Mouse (Mus musculus): Measurements from ENCODE around the gene Fubp1. TPM values are rescaled to one million over a fixed set of nuclear protein-coding genes. Genes with fewer than 3 reads are reported as not detected.
A peak's percentile ranks its signal among the peaks of the same experiment; 100 is the strongest.

Gene Fubp1
- polyA plus RNA-seq, 1 experiment from 2014 or later = 37.1 TPM

DNA sequence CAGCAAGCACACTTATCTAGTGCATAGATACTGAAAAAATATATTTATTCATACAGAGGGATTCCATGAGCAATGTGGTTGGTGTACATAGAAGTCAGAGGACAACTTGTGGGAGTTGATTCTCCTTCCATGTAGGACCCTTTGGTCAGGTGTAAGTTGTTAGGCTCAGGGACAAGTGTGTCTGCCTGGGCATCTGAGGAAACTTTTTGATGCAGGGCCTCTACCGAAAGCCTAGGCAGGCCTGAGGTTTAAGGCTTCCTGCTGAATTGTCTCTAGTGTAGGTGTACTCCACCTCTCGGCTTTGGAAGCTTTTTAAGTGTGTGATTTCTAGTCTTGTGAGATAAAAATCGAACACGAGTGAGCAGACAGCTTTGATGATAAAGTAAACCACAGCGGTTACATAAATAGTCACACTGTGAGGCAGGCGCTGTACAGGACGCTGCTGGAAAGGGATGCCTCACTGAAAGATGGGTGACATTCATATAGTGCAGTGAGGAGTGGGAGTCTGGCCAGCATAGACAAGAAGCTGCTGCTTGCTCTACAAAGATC lies 1.6 kb downstream of the Fubp1 start:
- TF ChIP-seq CTCF (IDR thresholded peaks at IDR 0.05; ENCODE audit: low read depth) (no peak), EP300 (IDR thresholded peaks at IDR 0.05; ENCODE audit: low read depth) (no peak)
- peak overlapping the region; percentile 93 for H3K4me3 ChIP-seq (ENCODE audit: low read depth, low read length)
- H3K27me3 ChIP-seq (ENCODE audit: insufficient read depth, low read length) = no peaks in the 10 kb centered on the region
- WGBS (ENCODE audit: insufficient replicate concordance) = 1% methylated on average over 7 of the region's 7 CpGs
- 0 out of 2 replicates have a peak overlapping the region, but pooled peaks have one; percentile 32 for H3K27ac ChIP-seq (ENCODE audit: low read depth)
- peaks cover 12% of the 10 kb centered on the region; the same call in 1 of the 2 replicates for H3K36me3 ChIP-seq (replicated peaks; ENCODE audit: insufficient read depth, low read length)
- DNase-seq = peak; percentile 18
- H3K9ac ChIP-seq (replicated peaks) = peak overlapping the region; percentile 97
- H3K4me2 ChIP-seq (ENCODE audit: low read depth, low read length) = peak overlapping the region; percentile 88
- H3K9me3 ChIP-seq (ENCODE audit: low read length) = no peaks in the 10 kb centered on the region
- no peak for ATAC-seq
- H3K4me1 ChIP-seq (ENCODE audit: insufficient read depth) = peaks cover 23% of the 10 kb centered on the region

DNA sequence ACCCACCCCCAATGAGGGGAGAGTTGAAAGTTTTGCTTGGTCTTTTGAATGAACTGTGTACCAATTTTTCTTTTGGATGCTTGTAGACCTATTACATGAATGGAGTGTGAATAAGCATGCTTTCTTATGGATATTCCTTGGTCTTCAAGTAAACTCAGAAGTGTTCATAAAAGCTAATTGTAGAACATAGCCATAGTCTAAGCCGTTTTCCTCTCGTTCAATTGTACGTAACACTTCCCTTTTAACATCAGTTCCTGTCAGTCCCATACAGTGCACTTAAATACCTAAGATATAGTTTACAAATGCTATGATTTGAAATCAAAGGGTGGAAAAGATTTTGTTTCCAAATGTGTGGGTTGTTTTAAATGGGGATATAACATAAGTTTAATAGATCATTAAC lies 3.2 kb downstream of the Fubp1 start:
- DNase-seq = no peak
- Histone ChIP-seq H3K9ac (replicated peaks) (no peak overlapping the region), H3K4me1 (ENCODE audit: insufficient read depth) (peaks cover 23% of the 10 kb centered on the region), H3K27ac (ENCODE audit: low read depth) (no peak overlapping the region), H3K27me3 (ENCODE audit: insufficient read depth, low read length) (no peaks in the 10 kb centered on the region), H3K4me3 (ENCODE audit: low read depth, low read length) (peak overlapping the region; percentile 93; the same call in 1 of the 2 replicates), H3K9me3 (ENCODE audit: low read length) (no peaks in the 10 kb centered on the region), H3K36me3 (replicated peaks; ENCODE audit: insufficient read depth, low read length) (peaks cover 27% of the 10 kb centered on the region), H3K4me2 (ENCODE audit: low read depth, low read length) (peak overlapping the region; percentile 88)
- 27% methylated on average over 3 of the region's 3 CpGs for WGBS (ENCODE audit: insufficient replicate concordance)
- TF ChIP-seq EP300 (IDR thresholded peaks at IDR 0.05; ENCODE audit: low read depth) (no peak), CTCF (IDR thresholded peaks at IDR 0.05; ENCODE audit: low read depth) (no peak)
- no peak for ATAC-seq

DNA sequence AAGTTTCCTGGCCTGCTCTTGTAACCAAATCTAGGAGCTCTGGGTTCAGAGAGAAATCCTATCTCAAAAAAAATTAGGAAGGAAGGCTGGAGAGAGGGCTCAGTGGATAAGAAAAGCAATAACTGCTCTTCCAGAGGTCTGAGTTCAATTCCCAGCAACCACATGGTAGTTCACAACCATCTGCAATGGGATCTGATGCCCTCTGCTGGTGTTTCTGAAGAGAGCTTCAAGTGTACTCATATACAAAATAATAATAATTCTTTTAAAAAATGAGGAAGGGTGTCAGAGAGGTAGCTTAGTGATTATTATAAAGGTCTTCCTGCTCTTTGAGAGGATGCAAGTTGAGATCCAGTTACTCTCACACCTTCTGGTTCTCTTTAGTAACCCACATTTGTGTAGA lies 14.7 kb downstream of the Fubp1 start:
- ATAC-seq (no peak), DNase-seq (no peak)
- no peaks in the 10 kb centered on the region for H3K4me1 ChIP-seq (ENCODE audit: insufficient read depth)
- H3K36me3 ChIP-seq (replicated peaks; ENCODE audit: insufficient read depth, low read length) = peaks cover 85% of the 10 kb centered on the region
- H3K9ac ChIP-seq (replicated peaks) = no peak overlapping the region
- no peak overlapping the region for H3K4me2 ChIP-seq (ENCODE audit: low read depth, low read length)
- H3K9me3 ChIP-seq (ENCODE audit: low read length) = no peaks in the 10 kb centered on the region
- TF ChIP-seq CTCF (IDR thresholded peaks at IDR 0.05; ENCODE audit: low read depth) (peak; percentile 33), EP300 (IDR thresholded peaks at IDR 0.05; ENCODE audit: low read depth) (no peak)
- H3K4me3 ChIP-seq (ENCODE audit: low read depth, low read length) = no peak overlapping the region
- no peaks in the 10 kb centered on the region for H3K27me3 ChIP-seq (ENCODE audit: insufficient read depth, low read length)
- no peak overlapping the region for H3K27ac ChIP-seq (ENCODE audit: low read depth)

DNA sequence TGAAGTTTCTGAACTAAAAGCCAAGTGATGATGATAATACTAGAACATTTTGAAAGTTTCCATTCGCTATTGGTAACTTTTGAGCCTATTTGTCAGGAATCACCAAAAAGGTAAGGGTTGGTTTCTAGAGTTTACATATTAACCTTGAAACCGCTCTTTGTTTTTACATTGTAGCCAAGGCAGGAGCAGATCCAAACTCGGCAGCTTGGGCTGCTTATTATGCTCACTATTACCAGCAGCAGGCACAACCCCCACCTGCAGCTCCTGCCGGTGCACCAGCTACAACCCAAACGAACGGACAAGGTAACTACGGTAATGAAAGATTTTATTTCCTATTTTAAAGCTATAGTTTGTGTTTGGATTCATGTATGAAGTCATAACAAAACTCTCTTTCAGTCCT lies 15.7 kb downstream of the Fubp1 start:
- Histone ChIP-seq H3K27me3 (ENCODE audit: insufficient read depth, low read length) (no peaks in the 10 kb centered on the region), H3K27ac (ENCODE audit: low read depth) (no peak overlapping the region), H3K4me3 (ENCODE audit: low read depth, low read length) (no peak overlapping the region), H3K4me2 (ENCODE audit: low read depth, low read length) (no peak overlapping the region), H3K4me1 (ENCODE audit: insufficient read depth) (no peaks in the 10 kb centered on the region), H3K36me3 (replicated peaks; ENCODE audit: insufficient read depth, low read length) (peaks cover 84% of the 10 kb centered on the region), H3K9ac (replicated peaks) (no peak overlapping the region), H3K9me3 (ENCODE audit: low read length) (no peaks in the 10 kb centered on the region)
- no peak for TF ChIP-seq EP300 (IDR thresholded peaks at IDR 0.05; ENCODE audit: low read depth)
- no peak for TF ChIP-seq CTCF (IDR thresholded peaks at IDR 0.05; ENCODE audit: low read depth)
- ATAC-seq = no peak
- 86% methylated on average over 7 of the region's 7 CpGs for WGBS (ENCODE audit: insufficient replicate concordance)
- DNase-seq = no peak

DNA sequence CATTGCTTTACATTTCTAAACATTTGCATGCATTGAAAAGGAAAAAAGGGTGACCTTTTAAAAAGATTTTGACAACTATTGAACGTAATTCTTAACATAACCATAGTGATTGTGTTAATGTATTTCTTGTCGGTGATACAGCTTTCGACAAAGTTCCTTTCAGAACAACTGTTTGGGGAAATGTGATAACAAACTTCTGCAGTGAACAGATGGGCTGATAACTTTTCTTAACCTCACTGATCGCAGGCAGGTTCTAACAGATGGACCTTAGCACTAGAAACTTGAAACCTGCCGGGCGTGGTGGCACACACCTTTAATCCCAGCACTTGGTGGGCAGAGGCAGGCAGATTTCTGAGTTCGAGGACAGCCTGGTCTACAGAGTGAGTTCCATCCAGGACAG lies 18.6 kb downstream of the Fubp1 start:
- ATAC-seq (no peak), DNase-seq (no peak)
- no peak overlapping the region for H3K4me3 ChIP-seq (ENCODE audit: low read depth, low read length)
- H3K4me1 ChIP-seq (ENCODE audit: insufficient read depth) = no peaks in the 10 kb centered on the region
- no peaks in the 10 kb centered on the region for H3K27me3 ChIP-seq (ENCODE audit: insufficient read depth, low read length)
- no peak overlapping the region for H3K27ac ChIP-seq (ENCODE audit: low read depth)
- no peak overlapping the region for H3K4me2 ChIP-seq (ENCODE audit: low read depth, low read length)
- H3K36me3 ChIP-seq (replicated peaks; ENCODE audit: insufficient read depth, low read length) = peaks cover 77% of the 10 kb centered on the region
- WGBS (ENCODE audit: insufficient replicate concordance) = 72% methylated on average over 7 of the region's 7 CpGs
- no peaks in the 10 kb centered on the region for H3K9me3 ChIP-seq (ENCODE audit: low read length)
- H3K9ac ChIP-seq (replicated peaks) = no peak overlapping the region
- TF ChIP-seq CTCF (IDR thresholded peaks at IDR 0.05; ENCODE audit: low read depth) (no peak), EP300 (IDR thresholded peaks at IDR 0.05; ENCODE audit: low read depth) (no peak)

- DNase-seq (no peak), ATAC-seq (no peak)
- 86% methylated on average over 5 of the region's 5 CpGs for WGBS (ENCODE audit: insufficient replicate concordance)
- TF ChIP-seq CTCF (IDR thresholded peaks at IDR 0.05; ENCODE audit: low read depth) (no peak), EP300 (IDR thresholded peaks at IDR 0.05; ENCODE audit: low read depth) (no peak)
- Histone ChIP-seq H3K36me3 (replicated peaks; ENCODE audit: insufficient read depth, low read length) (peaks cover 77% of the 10 kb centered on the region), H3K4me3 (ENCODE audit: low read depth, low read length) (no peak overlapping the region), H3K4me2 (ENCODE audit: low read depth, low read length) (no peak overlapping the region), H3K4me1 (ENCODE audit: insufficient read depth) (no peaks in the 10 kb centered on the region), H3K27ac (ENCODE audit: low read depth) (no peak overlapping the region), H3K9me3 (ENCODE audit: low read length) (no peaks in the 10 kb centered on the region), H3K27me3 (ENCODE audit: insufficient read depth, low read length) (no peaks in the 10 kb centered on the region), H3K9ac (replicated peaks) (no peak overlapping the region)
These were observed 19.0 kb downstream of the Fubp1 start for GRCm38 (mm10) chr3:152229271-152229670.
